Mouse (Mus musculus): Measurements from ENCODE around the gene Mad2l2. TPM values are rescaled to one million over a fixed set of nuclear protein-coding genes. Genes with fewer than 3 reads are reported as not detected.
A peak's percentile ranks its signal among the peaks of the same experiment; 100 is the strongest.
"Not testable (repeated sequence)": the region's sequence is repeated elsewhere in the genome, so short reads cannot be mapped to it uniquely, and the experiment has no call there.

The Mad2l2 gene
- polyA plus RNA-seq, 1 experiment from 2014 or later = 107 TPM

DNA sequence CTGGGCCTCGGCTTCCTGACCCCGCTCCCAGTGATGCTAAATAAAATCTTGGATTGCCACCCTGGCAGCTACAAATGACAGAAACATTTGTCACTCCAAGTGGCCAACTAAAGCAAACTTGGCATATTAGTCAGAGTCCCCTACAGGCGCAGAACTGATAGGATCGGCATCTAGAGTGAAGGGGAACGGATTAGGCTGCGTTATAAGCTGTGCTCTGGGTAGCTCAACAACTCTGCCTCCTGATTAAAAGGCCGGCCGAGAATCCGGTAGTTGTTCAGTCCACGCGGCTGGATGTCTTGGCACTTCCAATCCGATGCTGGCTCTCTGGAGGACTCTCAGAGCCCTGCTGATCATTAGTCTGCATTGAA is 44.3 kb downstream of the Mad2l2 start:
- no peak for ATAC-seq (ENCODE audit: insufficient number of reproducible peaks, insufficient read depth, low FRiP score, low TSS enrichment, low read depth)
- Histone ChIP-seq H3K36me3 (no peaks in the 10 kb centered on the region), H3K27ac (no peak overlapping the region), H3K27me3 (peaks cover 94% of the 10 kb centered on the region), H3K4me1 (replicated peaks) (peaks cover 7% of the 10 kb centered on the region), H3K9me3 (no peaks in the 10 kb centered on the region), H3K9ac (replicated peaks) (no peak overlapping the region), H3K4me2 (no peak overlapping the region), H3K4me3 (replicated peaks) (0 out of 2 replicates have a peak overlapping the region, but pooled peaks have one; percentile 9)
- 11% methylated on average over 12 of the region's 12 CpGs for WGBS

DNA sequence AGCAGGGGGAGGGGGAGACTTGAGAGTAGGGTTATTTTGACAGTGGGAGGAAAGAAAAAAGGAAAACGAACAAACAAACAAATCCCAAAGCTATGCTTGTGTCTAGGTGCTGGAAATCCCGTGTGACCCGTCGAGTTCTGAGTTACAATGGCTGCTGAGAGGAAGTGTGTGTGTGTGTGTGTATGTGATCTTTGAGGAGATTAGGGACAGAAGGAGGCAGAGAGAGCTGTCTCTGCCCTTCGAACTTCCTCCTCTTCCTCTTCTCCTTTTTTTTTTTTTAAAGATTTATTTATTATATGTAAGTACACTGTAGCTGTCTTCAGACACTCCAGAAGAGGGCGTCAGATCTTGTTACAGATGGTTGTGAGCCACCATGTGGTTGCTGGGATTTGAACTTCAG is 46.4 kb downstream of the Mad2l2 start:
- peaks cover 78% of the 10 kb centered on the region for H3K27me3 ChIP-seq

DNA sequence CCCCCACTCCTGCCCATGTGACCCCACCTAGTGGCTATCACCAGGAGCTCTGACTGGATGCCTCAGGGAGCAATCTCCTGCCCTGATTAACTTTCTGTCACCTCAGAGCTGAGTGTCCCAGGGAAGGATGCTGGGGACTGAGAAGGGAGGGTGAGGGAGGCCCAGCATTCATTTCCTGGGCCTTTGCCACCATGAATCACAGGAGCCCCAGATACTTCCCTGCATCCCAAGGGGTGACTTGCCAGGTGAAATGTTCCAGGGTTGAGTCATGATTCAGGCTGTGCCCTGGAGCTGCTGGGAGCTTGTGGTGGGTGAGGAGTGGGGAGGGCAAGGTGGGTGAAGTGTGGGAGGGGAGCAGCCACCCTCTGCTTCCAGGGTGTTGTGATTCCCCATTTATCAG is 47.5 kb downstream of the Mad2l2 start:
- H3K27me3 ChIP-seq = peaks cover 67% of the 10 kb centered on the region
- H3K4me1 ChIP-seq (replicated peaks) = peaks cover 11% of the 10 kb centered on the region
- no peaks in the 10 kb centered on the region for H3K36me3 ChIP-seq
- no peak overlapping the region for H3K4me2 ChIP-seq
- no peak overlapping the region for H3K4me3 ChIP-seq (replicated peaks)
- H3K27ac ChIP-seq = no peak overlapping the region
- no peaks in the 10 kb centered on the region for H3K9me3 ChIP-seq
- H3K9ac ChIP-seq (replicated peaks) = no peak overlapping the region
- no peak for ATAC-seq (ENCODE audit: insufficient number of reproducible peaks, insufficient read depth, low FRiP score, low TSS enrichment, low read depth)

More for the DNA sequence above, 46.4 kb downstream of the Mad2l2 start:
- H3K36me3 ChIP-seq; H3K9me3 ChIP-seq; H3K4me2 ChIP-seq; ATAC-seq (ENCODE audit: insufficient number of reproducible peaks, insufficient read depth, low FRiP score, low TSS enrichment, low read depth); H3K4me3 ChIP-seq (replicated peaks); H3K9ac ChIP-seq (replicated peaks); H3K27ac ChIP-seq; H3K4me1 ChIP-seq (replicated peaks): not testable (repeated sequence)
- WGBS = 76% methylated on average over 5 of the region's 6 CpGs

DNA sequence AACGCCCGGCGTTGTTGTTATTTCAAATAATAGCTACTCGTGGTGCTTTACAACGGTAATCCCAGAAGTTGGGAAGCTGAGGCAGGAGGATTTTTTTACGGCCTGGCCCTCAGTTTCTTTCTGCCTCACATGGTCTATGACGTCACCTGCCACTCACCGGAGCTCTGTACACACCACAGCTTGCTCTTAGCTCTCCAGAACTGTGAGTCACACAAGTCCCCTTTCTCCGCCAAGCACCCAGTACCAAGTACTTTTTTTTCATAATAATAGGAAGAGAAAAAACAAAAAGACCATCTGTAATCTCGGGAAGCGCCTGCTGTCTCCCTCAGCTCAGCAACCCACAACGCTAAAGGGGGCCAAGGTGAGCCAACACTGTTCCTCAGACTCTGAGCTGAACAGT is 51.3 kb downstream of the Mad2l2 start:
- no peak overlapping the region for H3K27ac ChIP-seq
- no peaks in the 10 kb centered on the region for H3K9me3 ChIP-seq
- 89% methylated on average over 12 of the region's 12 CpGs for WGBS
- H3K27me3 ChIP-seq = peaks cover 39% of the 10 kb centered on the region
- H3K4me1 ChIP-seq (replicated peaks) = peaks cover 19% of the 10 kb centered on the region
- ATAC-seq (ENCODE audit: insufficient number of reproducible peaks, insufficient read depth, low FRiP score, low TSS enrichment, low read depth) = no peak
- no peak overlapping the region for H3K4me3 ChIP-seq (replicated peaks)
- no peaks in the 10 kb centered on the region for H3K36me3 ChIP-seq
- H3K4me2 ChIP-seq = no peak overlapping the region
- no peak overlapping the region for H3K9ac ChIP-seq (replicated peaks)

DNA sequence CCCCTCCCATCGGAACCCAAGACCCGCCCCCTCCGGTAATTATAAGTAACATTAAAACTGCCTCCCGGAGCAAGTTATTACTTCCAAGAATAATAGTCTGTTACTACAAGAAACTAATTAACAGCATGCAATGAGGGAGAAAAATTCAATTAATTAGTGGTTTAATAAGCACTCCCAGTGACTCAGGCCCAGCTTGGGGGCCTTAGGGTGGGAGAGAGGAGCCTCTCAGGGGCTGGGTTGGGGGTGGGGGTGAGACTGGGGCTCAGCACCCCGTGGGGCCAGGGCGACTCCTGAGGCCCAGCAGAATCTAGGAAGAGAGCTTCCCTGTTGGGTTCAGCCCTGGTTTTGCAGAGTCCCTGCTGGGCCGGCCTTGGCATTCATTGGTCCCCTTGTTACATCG is 52.2 kb downstream of the Mad2l2 start:
- Histone ChIP-seq H3K4me2 (no peak overlapping the region), H3K4me3 (replicated peaks) (no peak overlapping the region), H3K4me1 (replicated peaks) (peaks cover 19% of the 10 kb centered on the region), H3K36me3 (no peaks in the 10 kb centered on the region), H3K27me3 (peaks cover 36% of the 10 kb centered on the region), H3K9me3 (no peaks in the 10 kb centered on the region), H3K27ac (no peak overlapping the region), H3K9ac (replicated peaks) (no peak overlapping the region)
- 30% methylated on average over 8 of the region's 8 CpGs for WGBS
- ATAC-seq (ENCODE audit: insufficient number of reproducible peaks, insufficient read depth, low FRiP score, low TSS enrichment, low read depth) = no peak

DNA sequence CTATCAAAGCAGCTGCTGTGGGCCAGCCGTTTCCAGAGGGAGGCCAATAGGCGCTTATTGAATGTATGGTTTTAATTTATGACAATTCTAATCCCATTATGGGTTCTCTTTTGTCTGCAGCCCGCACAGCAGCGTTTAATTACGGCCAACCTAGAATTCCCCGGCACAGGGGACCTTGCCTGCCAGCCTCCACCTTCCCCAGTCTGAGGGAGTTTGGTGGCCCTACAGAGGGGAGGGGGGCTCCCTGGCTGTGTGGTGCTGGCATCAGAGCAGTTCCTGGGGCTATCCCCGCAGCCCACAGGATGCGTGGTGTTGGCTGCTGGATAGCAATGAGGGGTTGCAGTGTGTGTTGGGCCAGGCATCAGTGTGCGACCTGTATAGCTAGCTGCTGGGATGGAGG is 54.4 kb downstream of the Mad2l2 start:
- no peak overlapping the region for H3K4me3 ChIP-seq (replicated peaks)
- ATAC-seq (ENCODE audit: insufficient number of reproducible peaks, insufficient read depth, low FRiP score, low TSS enrichment, low read depth) = 0 out of 2 replicates have a peak, but pooled peaks have one; percentile 39
- H3K4me1 ChIP-seq (replicated peaks) = peaks cover 19% of the 10 kb centered on the region
- H3K9ac ChIP-seq (replicated peaks) = no peak overlapping the region
- H3K4me2 ChIP-seq = no peak overlapping the region
- WGBS = 19% methylated on average over 9 of the region's 9 CpGs
- peaks cover 18% of the 10 kb centered on the region; the same call in 1 of the 2 replicates for H3K27me3 ChIP-seq
- no peaks in the 10 kb centered on the region for H3K9me3 ChIP-seq
- 0 out of 2 replicates have a peak overlapping the region, but pooled peaks have one; percentile 29 for H3K27ac ChIP-seq
- no peaks in the 10 kb centered on the region for H3K36me3 ChIP-seq

DNA sequence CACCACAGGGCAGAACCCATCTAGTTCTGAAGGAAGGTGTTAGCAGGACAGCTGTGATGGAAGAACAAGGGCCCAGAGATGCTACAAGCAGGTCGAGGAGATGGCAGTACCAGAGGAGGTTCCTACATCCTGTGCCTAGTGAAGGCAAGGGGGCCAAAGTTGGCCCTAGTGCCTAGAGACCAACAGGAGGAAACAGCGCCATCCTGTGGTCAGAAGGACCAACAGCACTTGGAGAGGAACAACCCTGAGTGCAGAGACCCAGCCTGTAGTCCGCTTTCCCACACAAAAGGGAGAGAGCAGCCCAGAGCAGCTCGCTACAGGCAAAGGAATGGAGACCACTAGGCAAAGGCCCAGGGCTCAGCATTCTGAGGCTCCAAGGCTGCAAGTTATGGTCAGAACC is 55.6 kb downstream of the Mad2l2 start:
- H3K9ac ChIP-seq (replicated peaks) = no peak overlapping the region
- H3K4me2 ChIP-seq = no peak overlapping the region
- no peak overlapping the region for H3K27ac ChIP-seq
- 67% methylated on average over 4 of the region's 4 CpGs for WGBS
- no peaks in the 10 kb centered on the region for H3K36me3 ChIP-seq
- no peaks in the 10 kb centered on the region for H3K9me3 ChIP-seq
- ATAC-seq (ENCODE audit: insufficient number of reproducible peaks, insufficient read depth, low FRiP score, low TSS enrichment, low read depth) = no peak
- peaks cover 17% of the 10 kb centered on the region; the same call in 1 of the 2 replicates for H3K27me3 ChIP-seq
- H3K4me3 ChIP-seq (replicated peaks) = no peak overlapping the region
- peaks cover 19% of the 10 kb centered on the region for H3K4me1 ChIP-seq (replicated peaks)

DNA sequence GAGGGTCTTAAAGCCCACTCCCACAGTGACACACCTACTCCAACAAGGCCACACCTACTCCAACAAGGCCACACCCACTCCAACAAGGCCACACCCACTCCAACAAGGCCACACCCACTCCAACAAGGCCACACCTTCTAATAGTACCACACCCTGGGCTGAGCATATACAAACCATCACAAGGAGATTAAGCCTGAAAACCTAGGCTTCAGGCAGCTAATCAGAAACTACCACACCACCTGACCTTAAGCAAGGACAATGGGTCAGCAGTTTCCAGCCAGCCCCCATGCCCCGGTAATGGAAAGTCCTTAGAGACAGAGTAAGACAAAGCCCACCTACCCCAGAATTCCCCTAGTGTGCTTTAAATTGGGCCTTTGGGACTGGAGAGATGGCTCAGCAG is 58.6 kb downstream of the Mad2l2 start:
- 87% methylated on average over 1 of the region's 1 CpGs for WGBS

DNA sequence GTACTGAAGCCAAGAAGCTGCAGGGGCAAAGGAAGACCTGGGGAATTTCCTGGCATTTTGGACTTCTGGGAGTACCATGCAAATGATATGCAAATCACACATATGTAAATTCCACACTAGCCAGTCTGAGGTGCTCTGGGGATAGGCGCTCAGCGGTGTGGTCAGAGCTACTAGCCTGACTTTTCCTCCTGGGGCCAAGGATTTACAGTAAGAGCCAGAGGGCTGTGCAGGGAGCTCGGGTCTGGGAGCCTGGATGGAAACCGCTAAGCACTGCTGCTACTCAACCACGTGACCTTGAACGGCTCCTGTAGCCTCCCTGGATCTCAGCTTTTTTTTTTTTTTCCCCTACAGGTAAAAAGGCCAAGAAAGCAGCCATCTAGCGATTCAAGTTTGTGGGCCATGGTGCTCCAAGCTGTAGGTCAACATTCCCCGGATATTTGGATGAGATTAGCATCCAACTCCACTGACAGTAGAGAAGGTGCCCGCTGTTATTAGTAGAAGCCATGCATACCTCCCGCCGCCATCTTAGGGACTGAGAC is 62.6 kb downstream of the Mad2l2 start:
- Histone ChIP-seq H3K27me3 (peaks cover 23% of the 10 kb centered on the region; the same call in 1 of the 2 replicates), H3K9me3 (no peaks in the 10 kb centered on the region), H3K27ac (no peak overlapping the region), H3K4me3 (replicated peaks) (no peak overlapping the region), H3K4me2 (0 out of 2 replicates have a peak overlapping the region, but pooled peaks have one; percentile 7), H3K4me1 (replicated peaks) (peaks cover 5% of the 10 kb centered on the region), H3K9ac (replicated peaks) (no peak overlapping the region), H3K36me3 (no peaks in the 10 kb centered on the region)
- 32% methylated on average over 11 of the region's 11 CpGs for WGBS
- no peak for ATAC-seq (ENCODE audit: insufficient number of reproducible peaks, insufficient read depth, low FRiP score, low TSS enrichment, low read depth)

More for the DNA sequence above, 58.6 kb downstream of the Mad2l2 start:
- not testable (repeated sequence) for H3K9ac ChIP-seq (replicated peaks); ATAC-seq (ENCODE audit: insufficient number of reproducible peaks, insufficient read depth, low FRiP score, low TSS enrichment, low read depth); H3K4me2 ChIP-seq; H3K4me3 ChIP-seq (replicated peaks); H3K36me3 ChIP-seq; H3K9me3 ChIP-seq; H3K27ac ChIP-seq
- Histone ChIP-seq H3K27me3 (peaks cover 27% of the 10 kb centered on the region; the same call in 1 of the 2 replicates), H3K4me1 (replicated peaks) (peaks cover 19% of the 10 kb centered on the region)

DNA sequence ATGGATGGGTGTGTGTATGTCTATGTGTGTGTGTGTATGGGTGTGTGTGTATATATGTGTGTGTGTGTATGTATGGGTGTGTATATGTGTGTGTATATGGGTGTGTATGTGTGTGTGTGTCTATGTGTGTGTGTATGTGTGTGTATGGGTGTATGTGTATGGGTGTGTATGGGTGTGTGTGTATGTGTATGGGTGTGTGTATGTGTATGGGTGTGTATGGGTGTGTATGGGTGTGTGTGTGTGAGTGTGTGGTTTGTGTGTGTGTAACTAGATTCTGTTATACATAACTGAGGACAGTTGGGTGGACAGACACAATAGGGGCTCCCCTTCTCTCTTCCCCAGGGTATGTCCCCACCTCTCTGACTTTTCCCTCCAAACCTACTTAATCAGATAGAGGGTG is 64.2 kb downstream of the Mad2l2 start:
- H3K36me3 ChIP-seq = no peaks in the 10 kb centered on the region
- no peaks in the 10 kb centered on the region for H3K9me3 ChIP-seq
- no peak overlapping the region for H3K4me2 ChIP-seq
- no peak overlapping the region for H3K4me3 ChIP-seq (replicated peaks)
- H3K27me3 ChIP-seq = peaks cover 35% of the 10 kb centered on the region
- peaks cover 5% of the 10 kb centered on the region for H3K4me1 ChIP-seq (replicated peaks)
- H3K27ac ChIP-seq = no peak overlapping the region
- no peak for ATAC-seq (ENCODE audit: insufficient number of reproducible peaks, insufficient read depth, low FRiP score, low TSS enrichment, low read depth)
- no peak overlapping the region for H3K9ac ChIP-seq (replicated peaks)
